Mouse (Mus musculus) E14TG2a.4 (cell line): ENCODE measurements around the gene Cnih1.
A peak's percentile ranks its signal among the peaks of the same experiment; 100 is the strongest.

Source experiments
- H3K27me3 ChIP-seq: 2 replicates; pipeline ENCODE4 v1.6.1; 2014; ENCODE audit warnings: low read length, control low read depth; ENCODE audit not compliant: insufficient read depth
- H3K36me3 ChIP-seq: 2 replicates; pipeline ENCODE4 v1.6.1; 2014; ENCODE audit warnings: low read length, control low read depth; ENCODE audit not compliant: insufficient read depth
- H3K4me1 ChIP-seq: replicated peaks from 2 replicates; pipeline ENCODE4 v1.6.1; 2014; ENCODE audit warnings: low read depth, low read length, control low read depth
- H3K4me3 ChIP-seq: replicated peaks from 2 replicates; pipeline ENCODE4 v1.5.1; 2014; ENCODE audit warnings: mild to moderate bottlenecking, low read length
- H3K9me3 ChIP-seq: 2 replicates; pipeline ENCODE4 v1.6.1; 2014; ENCODE audit warnings: low read length, control low read depth
- CTCF ChIP-seq: conservative IDR thresholded peaks from 2 replicates; pipeline ENCODE4 v1.5.1; 2014; ENCODE audit warnings: low read length
- NANOG ChIP-seq: IDR thresholded peaks from 2 replicates; pipeline ENCODE4 v1.6.1; 2014; ENCODE audit warnings: borderline replicate concordance, low read length, mixed read lengths

The Cnih1 gene

GRCm38 (mm10) chr14:46725743-46726142 lies 62.5 kb downstream of the Cnih1 start:
- Histone ChIP-seq H3K9me3 (no peaks in the 10 kb centered on the region), H3K4me1 (no peaks in the 10 kb centered on the region), H3K27me3 (peaks cover 2% of the 10 kb centered on the region; the same call in 1 of the 2 replicates), H3K4me3 (no peak overlapping the region), H3K36me3 (no peaks in the 10 kb centered on the region)
- TF ChIP-seq NANOG (no peak), CTCF (peak; percentile 66)
